Mouse (Mus musculus) neural tube, embryonic 14.5 days (tissue): ENCODE results near the gene Rogdi. TPM values are rescaled to one million over a fixed set of nuclear protein-coding genes. Genes with fewer than 3 reads are reported as not detected.

ENCODE experiments used
- ATAC-seq: fragments of 200-750 bp; cut with Nextera tagmentation; 2 replicates; pipeline ENCODE4 v1.8.0; 2017; ENCODE audit warnings: low read depth, mild to moderate bottlenecking, moderate TSS enrichment, moderate library complexity
- H3K27ac ChIP-seq: fragments of 300-500 bp; sonication (generic); 2 replicates; pipeline ENCODE4 v1.5.1; 2014; ENCODE audit warnings: low read depth, mild to moderate bottlenecking, control low read depth, low read length, moderate library complexity, mixed read lengths
- H3K27me3 ChIP-seq: fragments of 300-500 bp; sonication (generic); 2 replicates; pipeline ENCODE4 v1.6.1; 2014; ENCODE audit warnings: low read length; ENCODE audit not compliant: control insufficient read depth, insufficient read depth
- H3K36me3 ChIP-seq: fragments of 300-500 bp; sonication (generic); 2 replicates; pipeline ENCODE4 v1.6.1; 2014; ENCODE audit warnings: low read length, mixed read lengths; ENCODE audit not compliant: control insufficient read depth, insufficient read depth
- H3K4me1 ChIP-seq: fragments of 300-500 bp; sonication (generic); 2 replicates; pipeline ENCODE4 v1.6.1; 2014; ENCODE audit warnings: low read length; ENCODE audit not compliant: control insufficient read depth, insufficient read depth
- H3K4me2 ChIP-seq: fragments of 300-500 bp; sonication (generic); 2 replicates; pipeline ENCODE4 v1.6.1; 2014; ENCODE audit warnings: mild to moderate bottlenecking, low read depth, low read length, control low read depth
- H3K4me3 ChIP-seq: fragments of 300-500 bp; sonication (generic); 2 replicates; pipeline ENCODE4 v1.5.1; 2014; ENCODE audit warnings: low read depth, low read length, control low read depth, mixed read lengths
- H3K9ac ChIP-seq: fragments of 300-500 bp; sonication (generic); replicated peaks from 2 replicates; pipeline ENCODE4 v1.6.1; 2014; ENCODE audit warnings: low read depth, mild to moderate bottlenecking, control low read depth, low read length, mixed read lengths
- H3K9me3 ChIP-seq: fragments of 300-500 bp; sonication (generic); 2 replicates; pipeline ENCODE4 v1.6.1; 2016; ENCODE audit warnings: low read length; ENCODE audit not compliant: control insufficient read depth
- WGBS: fragments of 180-500 bp; shearing (Covaris S2); extraction: QIAGEN DNeasy Blood & Tissue Kit; methylation state at CpG from one replicate; pipeline ENCODE4 v1.1.7; 2014; 5-methylcytosine and 5-hydroxymethylcytosine counted together
- polyA plus RNA-seq: library from polyadenylated mRNA; unstranded; fragments of >200 nt; fragmentation: Nextera tagmentation; extraction: Ambion mirVana; gene quantifications from 2 replicates; pipeline ENCODE4 v1.2.1, GENCODE M21; 2014

The Rogdi gene
- polyA plus RNA-seq, 1 experiment from 2014 or later, result 200 TPM

DNA sequence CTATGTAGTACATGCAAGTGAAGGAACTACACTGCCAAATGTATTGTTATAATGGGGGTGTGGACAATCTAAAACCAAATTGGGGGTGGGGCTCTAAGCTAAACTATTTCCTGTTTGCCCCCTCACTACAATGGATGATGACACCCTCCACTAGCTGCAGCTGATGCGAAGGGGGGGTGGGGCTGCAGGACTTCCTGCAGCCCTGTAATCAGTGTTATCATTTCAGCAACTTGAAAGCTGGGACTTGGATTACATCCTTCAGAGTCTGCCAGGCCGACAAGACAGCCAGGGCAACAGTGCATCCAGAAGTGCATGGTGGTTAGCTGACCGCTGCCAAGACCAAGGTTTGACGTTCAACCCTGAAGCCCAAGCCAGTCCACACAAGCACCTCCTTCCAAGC, 41.7 kb downstream of the Rogdi start:
- H3K9me3 ChIP-seq, result no peaks in the 10 kb centered on the region
- no peak overlapping the region for H3K4me2 ChIP-seq
- H3K9ac ChIP-seq, result no peak overlapping the region
- H3K36me3 ChIP-seq, result no peaks in the 10 kb centered on the region
- 88% methylated on average over 4 of the region's 4 CpGs for WGBS
- H3K27me3 ChIP-seq, result no peaks in the 10 kb centered on the region
- no peak overlapping the region for H3K4me3 ChIP-seq
- H3K27ac ChIP-seq, result no peak overlapping the region
- ATAC-seq, result no peak
- H3K4me1 ChIP-seq, result no peaks in the 10 kb centered on the region

DNA sequence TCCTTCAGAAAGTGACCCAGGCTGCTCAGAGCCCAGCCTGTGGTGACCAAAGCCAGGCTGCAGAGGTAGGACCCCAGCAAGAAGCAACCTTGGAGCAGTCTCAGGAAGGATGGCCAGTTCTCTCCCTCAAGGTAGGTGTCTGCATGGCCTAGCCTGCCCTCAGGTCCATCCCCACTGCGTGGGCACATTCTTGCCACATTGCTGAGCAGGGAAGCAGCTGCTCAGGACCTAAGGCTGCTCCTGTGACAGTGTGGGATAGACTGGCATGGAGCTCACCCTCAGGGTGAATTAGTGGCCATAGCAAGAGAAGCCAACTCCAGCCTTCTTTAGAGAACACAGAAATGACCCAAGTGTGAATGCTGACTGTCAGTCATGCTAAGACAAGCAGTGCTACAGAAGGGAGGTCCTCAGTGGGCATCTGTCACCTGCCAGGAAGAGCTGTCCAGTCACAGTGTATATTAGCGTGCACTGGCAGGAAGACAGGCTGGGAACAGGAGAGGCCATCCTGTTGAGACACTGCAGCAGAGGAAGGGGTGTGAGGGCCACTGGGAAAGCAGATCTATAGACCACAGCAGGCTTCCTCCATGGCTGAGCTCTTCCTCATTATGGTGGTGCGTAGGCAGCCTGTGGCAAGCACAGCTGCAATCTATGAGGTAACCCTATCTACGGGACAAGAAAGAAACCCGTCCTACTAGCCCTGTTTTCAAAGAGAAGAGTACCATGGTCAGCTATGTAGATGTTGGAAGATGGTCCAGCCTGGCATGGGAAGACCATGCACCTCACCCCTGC, 44.1 kb downstream of the Rogdi start:
- H3K9ac ChIP-seq, result no peak overlapping the region
- no peak overlapping the region for H3K4me3 ChIP-seq
- ATAC-seq, result no peak
- peaks cover 7% of the 10 kb centered on the region; the same call in 1 of the 2 replicates for H3K4me1 ChIP-seq
- H3K9me3 ChIP-seq, result no peaks in the 10 kb centered on the region
- 87% methylated on average over 5 of the region's 5 CpGs for WGBS
- no peak overlapping the region for H3K27ac ChIP-seq
- no peaks in the 10 kb centered on the region for H3K36me3 ChIP-seq
- H3K4me2 ChIP-seq, result no peak overlapping the region
- H3K27me3 ChIP-seq, result no peaks in the 10 kb centered on the region

DNA sequence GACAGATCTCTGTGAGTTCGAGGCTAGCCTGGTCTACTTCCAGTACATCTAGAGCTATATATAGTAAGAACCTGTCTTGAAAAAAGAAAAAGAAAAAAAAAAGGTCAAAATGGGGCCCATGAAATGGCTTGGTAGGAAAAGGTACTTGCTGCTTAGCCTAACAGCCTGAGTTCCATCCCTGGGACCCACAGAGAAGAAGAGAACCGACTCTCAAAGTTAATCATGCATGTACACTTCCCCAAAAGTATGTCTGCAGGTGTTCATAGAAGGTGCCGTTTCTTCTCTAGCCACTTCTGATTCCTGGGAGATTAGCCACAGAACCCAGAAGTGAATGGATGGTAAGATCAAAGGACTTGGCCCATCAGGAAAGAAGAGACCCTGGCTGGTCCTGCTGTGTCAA, 44.9 kb downstream of the Rogdi start:
- Histone ChIP-seq H3K27me3 (no peaks in the 10 kb centered on the region), H3K4me1 (peaks cover 9% of the 10 kb centered on the region; the same call in 1 of the 2 replicates), H3K4me2 (no peak overlapping the region), H3K36me3 (no peaks in the 10 kb centered on the region), H3K9me3 (no peaks in the 10 kb centered on the region), H3K27ac (no peak overlapping the region), H3K9ac (no peak overlapping the region), H3K4me3 (no peak overlapping the region)
- no peak for ATAC-seq
- WGBS, result 79% methylated on average over 3 of the region's 3 CpGs

DNA sequence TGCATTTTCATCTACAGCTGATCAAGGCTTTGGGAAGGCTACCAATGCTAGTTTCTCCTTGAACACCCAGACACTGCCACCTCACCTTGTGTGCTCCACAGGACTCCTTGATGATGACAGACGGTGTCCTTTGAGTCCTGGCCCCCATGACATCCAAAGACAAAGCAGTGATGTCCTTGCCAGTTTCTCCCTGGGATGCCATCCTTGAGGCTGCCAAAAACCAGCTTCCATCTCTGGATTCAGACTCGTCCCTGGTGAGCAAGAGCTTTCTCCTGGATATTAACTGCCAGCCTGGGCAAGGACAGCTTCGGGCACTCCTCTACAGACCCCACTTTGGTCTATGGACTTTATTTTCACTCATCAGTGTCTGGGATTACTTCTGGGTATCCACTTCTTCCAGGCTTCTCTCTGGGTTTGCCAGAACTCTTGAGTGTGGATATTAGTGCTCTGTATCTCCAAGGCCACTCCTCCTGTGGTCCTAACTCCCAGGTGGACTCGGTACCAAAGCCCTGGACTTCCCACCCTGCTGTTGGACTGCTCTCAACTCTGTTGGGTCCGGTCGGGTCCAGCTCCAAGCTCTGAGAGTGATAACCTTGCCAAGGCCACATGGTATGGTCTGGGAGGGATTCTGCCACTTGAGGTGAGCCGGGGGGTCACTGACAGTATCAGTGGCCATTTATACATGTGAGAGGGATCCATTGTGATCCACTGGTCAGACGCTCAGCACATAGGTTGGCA, 47.8 kb downstream of the Rogdi start:
- Histone ChIP-seq H3K4me1 (peaks cover 12% of the 10 kb centered on the region), H3K4me3 (no peak overlapping the region), H3K9me3 (no peaks in the 10 kb centered on the region), H3K27me3 (no peaks in the 10 kb centered on the region), H3K9ac (no peak overlapping the region), H3K27ac (no peak overlapping the region), H3K4me2 (0 out of 2 replicates have a peak overlapping the region, but pooled peaks have one; percentile 78), H3K36me3 (no peaks in the 10 kb centered on the region)
- 89% methylated on average over 8 of the region's 8 CpGs for WGBS
- ATAC-seq, result no peak

DNA sequence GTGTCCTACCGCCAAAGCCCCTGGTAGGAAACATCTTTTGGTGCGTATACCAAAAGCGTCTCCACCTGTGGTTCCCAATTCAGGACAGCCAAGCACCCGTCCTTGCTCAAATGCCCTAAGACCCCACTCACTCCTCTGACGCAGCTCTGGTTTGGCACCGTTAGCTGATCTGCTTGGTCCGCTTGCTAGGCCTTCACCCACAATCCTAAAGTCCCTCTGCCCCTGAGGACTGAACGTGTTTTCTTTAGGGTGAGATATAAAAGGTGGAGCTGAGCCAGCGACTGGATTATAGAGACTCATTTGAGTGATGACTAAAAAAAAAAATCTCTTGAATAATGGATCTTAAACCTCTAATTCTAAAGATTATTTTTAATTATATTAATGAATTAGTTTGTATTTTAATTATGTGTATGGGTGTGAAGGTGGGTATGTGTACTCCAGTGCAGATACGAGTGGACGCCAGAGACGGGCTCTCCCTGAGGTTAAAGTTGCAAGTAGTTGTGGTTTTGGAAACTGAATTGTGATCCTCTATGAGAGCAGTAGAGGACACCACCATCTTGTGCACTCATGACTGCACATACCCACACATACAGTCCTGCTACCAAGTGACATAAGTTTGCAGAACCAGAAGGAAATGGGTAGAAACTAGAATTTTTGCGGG, 48.5 kb downstream of the Rogdi start:
- ATAC-seq, result no peak
- Histone ChIP-seq H3K27ac (peak overlapping the region; percentile 80), H3K27me3 (no peaks in the 10 kb centered on the region), H3K4me3 (peak overlapping the region; percentile 79), H3K4me1 (peaks cover 12% of the 10 kb centered on the region), H3K4me2 (peak overlapping the region; percentile 78), H3K9me3 (no peaks in the 10 kb centered on the region), H3K9ac (peak overlapping the region; percentile 63), H3K36me3 (no peaks in the 10 kb centered on the region)
- 22% methylated on average over 13 of the region's 13 CpGs for WGBS

DNA sequence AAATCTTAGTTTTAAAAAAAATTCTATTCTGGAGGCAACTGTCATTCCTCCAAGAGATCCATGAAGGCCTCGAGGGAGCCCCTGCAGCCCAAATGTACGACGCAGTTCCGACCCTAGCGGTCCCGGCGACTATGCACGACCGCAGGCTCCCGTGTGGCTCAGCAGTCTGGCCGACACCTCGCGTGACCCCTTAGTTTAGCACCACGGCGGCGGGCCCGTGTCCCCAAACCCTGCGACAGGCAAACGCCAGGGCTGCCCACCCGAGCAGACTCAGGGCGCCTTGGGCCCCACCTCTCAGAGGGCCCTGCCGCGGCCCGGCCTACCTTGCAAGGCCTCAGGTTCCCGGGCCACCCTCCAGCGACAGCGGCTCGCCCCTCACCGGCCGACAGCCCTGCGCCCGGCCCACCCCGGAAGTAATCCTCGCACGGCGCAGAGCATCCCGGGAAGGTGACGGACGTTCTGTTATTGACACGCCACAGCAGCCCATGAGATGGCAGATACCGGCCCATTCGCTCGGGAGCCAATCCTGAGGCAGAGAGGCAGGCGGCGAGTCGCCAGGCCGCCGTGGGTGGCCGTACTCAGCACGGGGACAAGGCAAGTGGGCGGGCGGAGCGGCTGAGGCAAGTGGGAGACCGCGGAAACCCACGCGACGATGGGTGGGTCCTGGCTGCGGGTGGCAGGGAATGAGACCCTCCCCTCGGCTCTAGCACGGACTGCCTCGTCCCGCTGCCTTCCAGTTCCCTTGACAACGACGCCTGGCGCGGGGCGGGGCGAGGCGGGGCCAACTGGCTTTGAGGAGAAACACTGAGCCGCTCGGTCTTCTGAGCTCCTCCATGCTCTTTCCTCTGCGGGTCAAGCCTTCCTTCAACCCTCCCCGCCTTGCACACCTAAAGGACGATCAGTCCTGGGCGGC, 49.3 kb downstream of the Rogdi start, which contains the start of gene Anks3:
Anks3 (minus strand) TSS at position 409 of the 913 bp plus-strand sequence.
- Histone ChIP-seq H3K27ac (peak within 1 kb of the TSS; percentile 80), H3K9me3 (no peaks in the 10 kb centered on the region), H3K4me3 (peak within 1 kb of the TSS; percentile 79), H3K9ac (peak within 1 kb of the TSS; percentile 63), H3K27me3 (no peaks in the 10 kb centered on the region), H3K4me1 (peaks cover 12% of the 10 kb centered on the region), H3K36me3 (no peaks in the 10 kb centered on the region), H3K4me2 (peak within 1 kb of the TSS; percentile 78)
- ATAC-seq, result peak; percentile 99
- 1% methylated on average over 68 of the region's 76 CpGs for WGBS

DNA sequence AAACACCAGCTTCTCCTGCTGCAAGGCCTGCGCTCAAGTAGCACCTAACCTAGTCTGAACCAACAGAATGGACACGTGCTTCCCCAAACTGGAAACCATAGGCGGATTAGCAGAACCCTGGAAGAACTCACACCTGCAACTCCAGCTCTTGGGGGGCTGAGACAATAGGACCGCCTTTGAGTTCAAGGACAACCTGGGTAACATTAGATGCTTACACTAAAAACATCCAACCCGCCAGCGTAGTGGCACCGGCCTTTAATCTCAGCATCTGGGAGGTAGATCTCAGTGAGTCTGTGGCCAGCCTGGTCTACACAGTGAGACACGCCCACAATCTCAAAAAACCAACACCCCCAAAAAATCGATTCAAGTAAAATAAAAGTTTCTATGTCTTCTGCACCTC, 50.0 kb downstream of the Rogdi start:
- WGBS, result 49% methylated on average over 9 of the region's 9 CpGs
- no peaks in the 10 kb centered on the region for H3K27me3 ChIP-seq
- H3K4me3 ChIP-seq, result peak overlapping the region; percentile 79
- H3K27ac ChIP-seq, result no peak overlapping the region
- H3K36me3 ChIP-seq, result no peaks in the 10 kb centered on the region
- H3K9me3 ChIP-seq, result no peaks in the 10 kb centered on the region
- peaks cover 12% of the 10 kb centered on the region for H3K4me1 ChIP-seq
- ATAC-seq, result no peak
- H3K9ac ChIP-seq, result peak overlapping the region; percentile 63
- H3K4me2 ChIP-seq, result peak overlapping the region; percentile 78

DNA sequence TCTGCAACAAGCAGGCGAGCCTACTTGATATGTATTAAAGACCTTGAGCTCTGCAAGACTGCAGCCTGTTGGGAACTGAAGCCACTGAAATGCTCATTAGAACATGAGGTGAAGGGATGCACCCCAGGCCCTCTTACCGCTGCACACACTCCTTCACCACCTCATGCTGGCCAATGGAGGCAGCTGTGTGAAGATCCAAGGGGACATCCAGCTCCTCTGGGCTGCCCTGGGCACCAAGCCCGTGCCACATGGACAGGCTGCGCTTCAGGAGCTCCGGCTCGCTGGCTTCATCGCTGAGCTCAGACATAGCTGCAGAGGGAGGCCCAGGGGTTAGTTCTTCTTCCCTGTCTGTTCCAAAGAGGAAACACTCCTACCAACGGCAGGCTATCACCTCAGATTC, 53.1 kb downstream of the Rogdi start:
- ATAC-seq, result no peak
- H3K27me3 ChIP-seq, result no peaks in the 10 kb centered on the region
- peaks cover 9% of the 10 kb centered on the region for H3K4me1 ChIP-seq
- H3K27ac ChIP-seq, result no peak overlapping the region
- no peak overlapping the region for H3K9ac ChIP-seq
- 92% methylated on average over 8 of the region's 8 CpGs for WGBS
- H3K4me3 ChIP-seq, result no peak overlapping the region
- H3K9me3 ChIP-seq, result no peaks in the 10 kb centered on the region
- peaks cover 10% of the 10 kb centered on the region for H3K36me3 ChIP-seq
- H3K4me2 ChIP-seq, result no peak overlapping the region
